Mouse (Mus musculus) forebrain, embryonic 11.5 days (tissue): ENCODE data around the gene BC030867. TPM values are rescaled to one million over a fixed set of nuclear protein-coding genes. Genes with fewer than 3 reads are reported as not detected.

Experiments used
- ATAC-seq: fragments of 200-750 bp; cut with Nextera tagmentation; replicated peaks from 2 replicates; pipeline ENCODE4 v1.8.0; 2017; ENCODE audit warnings: moderate TSS enrichment; ENCODE audit not compliant: low FRiP score
- DNase-seq: peaks from one replicate; pipeline ENCODE4 v3.0.0-alpha.2; 2017; ENCODE audit warnings: low spot score
- H3K27ac ChIP-seq: fragments of 300-500 bp; sonication (generic); 2 replicates; pipeline ENCODE4 v1.5.1; 2014; ENCODE audit warnings: low read depth, low read length
- H3K27me3 ChIP-seq: fragments of 300-500 bp; sonication (generic); 2 replicates; pipeline ENCODE4 v1.6.1; 2014; ENCODE audit warnings: mild to moderate bottlenecking, low read length, mixed read lengths; ENCODE audit not compliant: control insufficient read depth, insufficient read depth
- H3K36me3 ChIP-seq: fragments of 300-500 bp; sonication (generic); 2 replicates; pipeline ENCODE4 v1.6.1; 2014; ENCODE audit warnings: mild to moderate bottlenecking, low read length, moderate library complexity, mixed read lengths; ENCODE audit not compliant: control insufficient read depth, insufficient read depth
- H3K4me1 ChIP-seq: fragments of 300-500 bp; sonication (generic); replicated peaks from 2 replicates; pipeline ENCODE4 v1.6.1; 2014; ENCODE audit warnings: low read length, mixed read lengths; ENCODE audit not compliant: control insufficient read depth, insufficient read depth
- H3K4me2 ChIP-seq: fragments of 300-500 bp; sonication (generic); 2 replicates; pipeline ENCODE4 v1.6.1; 2014; ENCODE audit warnings: low read depth, mild to moderate bottlenecking, low read length, moderate library complexity, mixed read lengths; ENCODE audit not compliant: severe bottlenecking
- H3K4me3 ChIP-seq: fragments of 300-500 bp; sonication (generic); 2 replicates; pipeline ENCODE4 v1.5.1; 2014; ENCODE audit warnings: low read depth, low read length
- H3K9ac ChIP-seq: fragments of 300-500 bp; sonication (generic); 2 replicates; pipeline ENCODE4 v1.6.1; 2014; ENCODE audit warnings: low read length
- H3K9me3 ChIP-seq: fragments of 300-500 bp; sonication (generic); 2 replicates; pipeline ENCODE4 v1.6.1; 2016; ENCODE audit warnings: low read length, mixed read lengths; ENCODE audit not compliant: control insufficient read depth
- WGBS: fragments of 180-500 bp; shearing (Covaris S2); extraction: QIAGEN DNeasy Blood & Tissue Kit; methylation state at CpG from one replicate; pipeline ENCODE4 v1.1.7; 2014; 5-methylcytosine and 5-hydroxymethylcytosine counted together
- polyA plus RNA-seq: library from polyadenylated mRNA; unstranded; fragments of >200 nt; fragmentation: Nextera tagmentation; extraction: Ambion mirVana; gene quantifications from 2 replicates; pipeline ENCODE4 v1.2.1, GENCODE M21; 2014

BC030867 gene
- polyA plus RNA-seq, 1 experiment from 2014 or later: 23.5 TPM

GRCm38 (mm10) chr11:102294887-102295597 lies 46.4 kb downstream of the BC030867 start:
- Histone ChIP-seq H3K9me3 (no peaks in the 10 kb centered on the region), H3K9ac (peak overlapping the region; percentile 94), H3K4me3 (peak overlapping the region; percentile 94), H3K36me3 (peaks cover 7% of the 10 kb centered on the region; the same call in 1 of the 2 replicates), H3K4me1 (peaks cover 3% of the 10 kb centered on the region), H3K27ac (peak overlapping the region; percentile 100), H3K4me2 (peak overlapping the region; percentile 91), H3K27me3 (no peaks in the 10 kb centered on the region)
- 72% methylated on average over 12 of the region's 12 CpGs for WGBS
- DNase-seq: no peak
- ATAC-seq: no peak

GRCm38 (mm10) chr11:102295598-102296471 lies 47.2 kb downstream of the BC030867 start:
- DNase-seq (peak; percentile 90), ATAC-seq (peak; percentile 45)
- H3K4me2 ChIP-seq: peak overlapping the region; percentile 91
- H3K27ac ChIP-seq: peak overlapping the region; percentile 100
- no peaks in the 10 kb centered on the region for H3K9me3 ChIP-seq
- H3K4me1 ChIP-seq: peaks cover 3% of the 10 kb centered on the region
- H3K36me3 ChIP-seq: peaks cover 2% of the 10 kb centered on the region; the same call in 1 of the 2 replicates
- WGBS: under 1% methylated on average over 45 of the region's 73 CpGs
- no peaks in the 10 kb centered on the region for H3K27me3 ChIP-seq
- peak overlapping the region; percentile 94 for H3K9ac ChIP-seq
- H3K4me3 ChIP-seq: peak overlapping the region; percentile 94

- no peaks in the 10 kb centered on the region for H3K9me3 ChIP-seq
- peak within 1 kb of the TSS; percentile 91 for H3K4me2 ChIP-seq
- DNase-seq (peak; percentile 99), ATAC-seq (peak; percentile 95)
- no peaks in the 10 kb centered on the region for H3K36me3 ChIP-seq
- peak within 1 kb of the TSS; percentile 94 for H3K4me3 ChIP-seq
- peak within 1 kb of the TSS; percentile 94 for H3K9ac ChIP-seq
- WGBS: 0% methylated on average over 62 of the region's 125 CpGs
- H3K27me3 ChIP-seq: no peaks in the 10 kb centered on the region
- peaks cover 3% of the 10 kb centered on the region for H3K4me1 ChIP-seq
- peak within 1 kb of the TSS; percentile 100 for H3K27ac ChIP-seq
These were observed 48.1 kb downstream of the BC030867 start, which contains the start of gene Atxn7l3 for GRCm38 (mm10) chr11:102296491-102297472. TSS of gene Atxn7l3 (minus strand) at chr11:102296631.

- 27% methylated on average over 27 of the region's 27 CpGs for WGBS
- ATAC-seq (peak; percentile 36), DNase-seq (peak; percentile 77)
- Histone ChIP-seq H3K4me3 (peak overlapping the region; percentile 94), H3K9me3 (no peaks in the 10 kb centered on the region), H3K36me3 (no peaks in the 10 kb centered on the region), H3K4me1 (peaks cover 3% of the 10 kb centered on the region), H3K27ac (peak overlapping the region; percentile 60; the same call in 1 of the 2 replicates), H3K9ac (peak overlapping the region; percentile 53), H3K4me2 (peak overlapping the region; percentile 91), H3K27me3 (no peaks in the 10 kb centered on the region)
These were observed 49.2 kb downstream of the BC030867 start for GRCm38 (mm10) chr11:102297577-102298556.

- Histone ChIP-seq H3K9me3 (no peaks in the 10 kb centered on the region), H3K4me3 (no peak overlapping the region), H3K4me1 (peaks cover 3% of the 10 kb centered on the region), H3K27me3 (no peaks in the 10 kb centered on the region), H3K9ac (no peak overlapping the region), H3K4me2 (no peak overlapping the region), H3K27ac (no peak overlapping the region), H3K36me3 (no peaks in the 10 kb centered on the region)
- ATAC-seq (no peak), DNase-seq (peak; percentile 80)
- 17% methylated on average over 1 of the region's 1 CpGs for WGBS
These were observed 51.2 kb downstream of the BC030867 start for GRCm38 (mm10) chr11:102299839-102300238.

GRCm38 (mm10) chr11:102304141-102304540 lies 55.5 kb downstream of the BC030867 start:
- H3K27ac ChIP-seq: no peak overlapping the region
- H3K9ac ChIP-seq: no peak overlapping the region
- DNase-seq: no peak
- H3K9me3 ChIP-seq: no peaks in the 10 kb centered on the region
- no peak for ATAC-seq
- no peaks in the 10 kb centered on the region; the same call in 1 of the 2 replicates for H3K36me3 ChIP-seq
- peaks cover 2% of the 10 kb centered on the region for H3K4me1 ChIP-seq
- WGBS: 37% methylated on average over 2 of the region's 2 CpGs
- H3K27me3 ChIP-seq: no peaks in the 10 kb centered on the region
- H3K4me3 ChIP-seq: no peak overlapping the region
- H3K4me2 ChIP-seq: no peak overlapping the region

GRCm38 (mm10) chr11:102305359-102305758 lies 56.7 kb downstream of the BC030867 start:
- no peaks in the 10 kb centered on the region for H3K27me3 ChIP-seq
- DNase-seq (no peak), ATAC-seq (no peak)
- H3K4me1 ChIP-seq: peaks cover 10% of the 10 kb centered on the region
- H3K36me3 ChIP-seq: peaks cover 4% of the 10 kb centered on the region
- no peak overlapping the region for H3K4me3 ChIP-seq
- no peak overlapping the region for H3K27ac ChIP-seq
- WGBS: 66% methylated on average over 3 of the region's 3 CpGs
- no peaks in the 10 kb centered on the region for H3K9me3 ChIP-seq
- no peak overlapping the region for H3K9ac ChIP-seq
- no peak overlapping the region for H3K4me2 ChIP-seq
